Mouse (Mus musculus) hindbrain, embryonic 11.5 days (tissue): ENCODE measurements around the gene Frmd4a. TPM values are rescaled to one million over a fixed set of nuclear protein-coding genes. Genes with fewer than 3 reads are reported as not detected.
"Not testable (repeated sequence)": the region's sequence is repeated elsewhere in the genome, so short reads cannot be mapped to it uniquely, and the experiment has no call there.

Experiments
- ATAC-seq: fragments of 200-750 bp; cut with Nextera tagmentation; 2 replicates; pipeline ENCODE4 v1.8.0; 2017; ENCODE audit warnings: mild to moderate bottlenecking, moderate TSS enrichment, moderate library complexity; ENCODE audit not compliant: low FRiP score
- DNase-seq: peaks from one replicate; pipeline ENCODE4 v3.0.0-alpha.2; 2015; ENCODE audit warnings: low spot score
- H3K27ac ChIP-seq: fragments of 300-500 bp; sonication (generic); 2 replicates; pipeline ENCODE4 v1.5.1; 2014; ENCODE audit warnings: mild to moderate bottlenecking, low read depth, low read length
- H3K27me3 ChIP-seq: fragments of 300-500 bp; sonication (generic); 2 replicates; pipeline ENCODE4 v1.6.1; 2014; ENCODE audit warnings: mild to moderate bottlenecking, low read length, moderate library complexity, mixed read lengths; ENCODE audit not compliant: control insufficient read depth, insufficient read depth
- H3K36me3 ChIP-seq: fragments of 300-500 bp; sonication (generic); 2 replicates; pipeline ENCODE4 v1.6.1; 2014; ENCODE audit warnings: mild to moderate bottlenecking, low read length, moderate library complexity, mixed read lengths; ENCODE audit not compliant: control insufficient read depth, insufficient read depth
- H3K4me1 ChIP-seq: fragments of 300-500 bp; sonication (generic); replicated peaks from 2 replicates; pipeline ENCODE4 v1.6.1; 2014; ENCODE audit warnings: low read length, mixed read lengths; ENCODE audit not compliant: control insufficient read depth, insufficient read depth
- H3K4me2 ChIP-seq: fragments of 300-500 bp; sonication (generic); replicated peaks from 2 replicates; pipeline ENCODE4 v1.6.1; 2014; ENCODE audit warnings: mild to moderate bottlenecking, low read depth, low read length
- H3K4me3 ChIP-seq: fragments of 300-500 bp; sonication (generic); 2 replicates; pipeline ENCODE4 v1.5.1; 2014; ENCODE audit warnings: low read depth, low read length
- H3K9ac ChIP-seq: fragments of 300-500 bp; sonication (generic); 2 replicates; pipeline ENCODE4 v1.6.1; 2014; ENCODE audit warnings: low read depth, low read length
- H3K9me3 ChIP-seq: fragments of 300-500 bp; sonication (generic); 2 replicates; pipeline ENCODE4 v1.6.1; 2016; ENCODE audit warnings: low read length; ENCODE audit not compliant: control insufficient read depth
- WGBS: fragments of 180-500 bp; shearing (Covaris S2); extraction: QIAGEN DNeasy Blood & Tissue Kit; methylation state at CpG from one replicate; pipeline ENCODE4 v1.1.7; 2014; 5-methylcytosine and 5-hydroxymethylcytosine counted together
- polyA plus RNA-seq: library from polyadenylated mRNA; unstranded; fragments of >200 nt; fragmentation: Nextera tagmentation; extraction: Ambion mirVana; gene quantifications from 2 replicates; pipeline ENCODE4 v1.2.1, GENCODE M21; 2014

The Frmd4a gene
- polyA plus RNA-seq, 1 experiment from 2014 or later, result 72.7 TPM

DNA sequence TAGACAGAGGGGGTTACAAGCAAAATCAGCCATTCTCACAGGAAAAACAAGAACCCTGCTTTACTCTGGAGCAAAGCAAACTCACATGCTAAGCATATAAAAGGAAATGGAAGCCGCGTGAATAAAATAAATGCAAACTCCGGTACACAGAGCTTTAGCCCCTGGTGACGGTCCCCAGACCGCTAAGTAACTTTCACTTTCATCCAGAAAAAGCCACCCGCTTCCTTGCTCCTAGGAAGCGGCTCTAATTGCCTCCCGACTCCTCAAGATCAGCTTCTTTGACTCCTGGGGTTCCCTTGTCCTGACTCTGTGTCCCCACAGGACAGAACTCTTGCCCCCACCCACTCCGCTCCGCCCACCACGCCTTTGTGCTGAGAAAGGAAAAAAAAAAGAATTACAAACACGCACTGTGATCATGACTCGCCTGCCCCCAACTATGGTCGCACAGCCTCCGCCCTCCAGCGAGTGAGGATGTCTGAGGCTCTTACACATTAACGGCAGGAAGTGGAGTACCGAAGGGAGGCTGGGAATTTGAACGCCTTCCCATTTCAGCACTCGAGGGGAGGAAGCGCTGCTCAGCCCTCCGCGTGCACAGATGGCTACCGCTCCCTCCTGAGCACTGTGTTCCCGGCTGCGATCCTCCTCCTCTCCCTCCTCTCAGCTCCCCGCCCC, 541.8 kb downstream of the Frmd4a start:
- H3K4me3 ChIP-seq, result peak overlapping the region; percentile 39
- DNase-seq, result peak; percentile 82
- WGBS, result 2% methylated on average over 27 of the region's 27 CpGs
- H3K27me3 ChIP-seq, result no peaks in the 10 kb centered on the region
- no peaks in the 10 kb centered on the region for H3K9me3 ChIP-seq
- peaks cover 20% of the 10 kb centered on the region for H3K4me1 ChIP-seq
- peak overlapping the region; percentile 70 for H3K4me2 ChIP-seq
- no peaks in the 10 kb centered on the region for H3K36me3 ChIP-seq
- H3K27ac ChIP-seq, result peak overlapping the region; percentile 90
- ATAC-seq, result peak; percentile 86
- peak overlapping the region; percentile 64 for H3K9ac ChIP-seq

- Histone ChIP-seq H3K4me1 (peaks cover 20% of the 10 kb centered on the region), H3K9ac (peak overlapping the region; percentile 64), H3K27ac (peak overlapping the region; percentile 90), H3K27me3 (no peaks in the 10 kb centered on the region), H3K4me2 (peak overlapping the region; percentile 70), H3K36me3 (no peaks in the 10 kb centered on the region), H3K9me3 (no peaks in the 10 kb centered on the region), H3K4me3 (peak overlapping the region; percentile 39)
- DNase-seq (no peak), ATAC-seq (peak; percentile 39)
- WGBS, result 1% methylated on average over 8 of the region's 8 CpGs
Observed at GRCm38 (mm10) chr2:4559883-4560247, 542.3 kb downstream of the Frmd4a start.

DNA sequence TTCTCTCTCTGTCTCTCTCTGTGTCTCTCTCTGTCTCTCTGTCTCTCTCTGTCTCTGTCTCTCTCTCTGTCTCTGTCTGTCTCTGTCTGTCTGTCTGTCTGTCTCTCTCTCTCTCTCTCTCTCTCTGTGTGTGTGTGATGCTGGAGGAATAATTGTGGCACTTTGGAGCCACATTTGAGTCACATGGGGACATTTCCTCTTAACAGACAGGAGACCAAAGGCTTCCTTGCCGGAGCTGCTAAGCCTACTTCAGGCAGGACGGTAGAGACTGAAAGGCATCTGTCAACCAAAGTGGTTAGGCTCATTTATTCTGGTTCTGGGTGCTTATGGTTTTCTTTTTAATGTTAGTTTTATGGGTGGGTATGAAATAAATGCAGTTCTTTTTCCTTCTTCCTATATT, 543.0 kb downstream of the Frmd4a start:
- not testable (repeated sequence) for H3K9me3 ChIP-seq, DNase-seq, H3K27me3 ChIP-seq, ATAC-seq, H3K36me3 ChIP-seq
- H3K9ac ChIP-seq, result peak overlapping the region; percentile 49
- peak overlapping the region; percentile 70 for H3K4me2 ChIP-seq
- 0 out of 2 replicates have a peak overlapping the region, but pooled peaks have one; percentile 6 for H3K27ac ChIP-seq
- peaks cover 17% of the 10 kb centered on the region for H3K4me1 ChIP-seq
- peak overlapping the region; percentile 39 for H3K4me3 ChIP-seq
- 19% methylated on average over 2 of the region's 2 CpGs for WGBS

- Histone ChIP-seq H3K4me3 (peak overlapping the region; percentile 39), H3K27ac (peak overlapping the region; percentile 6; the same call in 1 of the 2 replicates), H3K4me2 (peak overlapping the region; percentile 70), H3K9ac (peak overlapping the region; percentile 49), H3K36me3 (no peaks in the 10 kb centered on the region), H3K4me1 (peaks cover 11% of the 10 kb centered on the region), H3K9me3 (no peaks in the 10 kb centered on the region), H3K27me3 (no peaks in the 10 kb centered on the region)
- ATAC-seq (no peak), DNase-seq (no peak)
- 44% methylated on average over 5 of the region's 5 CpGs for WGBS
Observed at GRCm38 (mm10) chr2:4561196-4561595, 543.7 kb downstream of the Frmd4a start.

- WGBS, result 80% methylated on average over 3 of the region's 3 CpGs
- Histone ChIP-seq H3K4me1 (peaks cover 9% of the 10 kb centered on the region), H3K27ac (no peak overlapping the region), H3K4me3 (peak overlapping the region; percentile 39), H3K36me3 (no peaks in the 10 kb centered on the region), H3K27me3 (no peaks in the 10 kb centered on the region), H3K9ac (no peak overlapping the region), H3K9me3 (no peaks in the 10 kb centered on the region), H3K4me2 (peak overlapping the region; percentile 70; the same call in 1 of the 2 replicates)
- DNase-seq, result no peak
- no peak for ATAC-seq
Observed at GRCm38 (mm10) chr2:4562373-4562772, 544.9 kb downstream of the Frmd4a start.

GRCm38 (mm10) chr2:4562826-4563225, 545.3 kb downstream of the Frmd4a start:
- Histone ChIP-seq H3K27me3 (no peaks in the 10 kb centered on the region), H3K4me3 (no peak overlapping the region), H3K4me1 (peaks cover 7% of the 10 kb centered on the region), H3K4me2 (peak overlapping the region; percentile 25; the same call in 1 of the 2 replicates), H3K9me3 (no peaks in the 10 kb centered on the region), H3K36me3 (no peaks in the 10 kb centered on the region), H3K27ac (no peak overlapping the region), H3K9ac (no peak overlapping the region; the same call in 1 of the 2 replicates)
- ATAC-seq (no peak), DNase-seq (no peak)
- 72% methylated on average over 5 of the region's 5 CpGs for WGBS

DNA sequence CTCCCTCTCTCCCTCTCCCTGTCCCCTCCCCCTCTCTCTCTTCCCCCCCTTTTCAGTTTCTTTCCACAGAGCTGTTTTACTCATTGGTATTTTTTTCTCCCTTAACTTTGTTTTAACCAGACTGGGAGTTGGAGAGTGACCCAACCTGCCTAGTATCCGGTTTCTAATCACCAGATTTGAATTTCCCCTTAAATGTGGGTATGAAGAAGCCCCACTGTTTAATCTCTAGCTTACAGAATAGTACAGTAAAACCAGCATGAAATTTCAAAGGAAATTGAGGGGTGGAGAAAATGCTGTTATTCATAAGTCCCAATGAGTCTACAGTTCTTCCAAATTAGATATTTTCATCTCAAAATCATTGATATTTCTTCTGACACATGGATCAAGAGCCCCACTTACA, 545.8 kb downstream of the Frmd4a start:
- H3K9ac ChIP-seq, result no peak overlapping the region
- WGBS, result 74% methylated on average over 1 of the region's 1 CpGs
- H3K9me3 ChIP-seq, result no peaks in the 10 kb centered on the region
- H3K27ac ChIP-seq, result no peak overlapping the region
- H3K36me3 ChIP-seq, result no peaks in the 10 kb centered on the region
- ATAC-seq, result no peak
- DNase-seq, result no peak
- H3K27me3 ChIP-seq, result no peaks in the 10 kb centered on the region
- peak overlapping the region; percentile 25; the same call in 1 of the 2 replicates for H3K4me2 ChIP-seq
- peaks cover 7% of the 10 kb centered on the region for H3K4me1 ChIP-seq
- no peak overlapping the region for H3K4me3 ChIP-seq

DNA sequence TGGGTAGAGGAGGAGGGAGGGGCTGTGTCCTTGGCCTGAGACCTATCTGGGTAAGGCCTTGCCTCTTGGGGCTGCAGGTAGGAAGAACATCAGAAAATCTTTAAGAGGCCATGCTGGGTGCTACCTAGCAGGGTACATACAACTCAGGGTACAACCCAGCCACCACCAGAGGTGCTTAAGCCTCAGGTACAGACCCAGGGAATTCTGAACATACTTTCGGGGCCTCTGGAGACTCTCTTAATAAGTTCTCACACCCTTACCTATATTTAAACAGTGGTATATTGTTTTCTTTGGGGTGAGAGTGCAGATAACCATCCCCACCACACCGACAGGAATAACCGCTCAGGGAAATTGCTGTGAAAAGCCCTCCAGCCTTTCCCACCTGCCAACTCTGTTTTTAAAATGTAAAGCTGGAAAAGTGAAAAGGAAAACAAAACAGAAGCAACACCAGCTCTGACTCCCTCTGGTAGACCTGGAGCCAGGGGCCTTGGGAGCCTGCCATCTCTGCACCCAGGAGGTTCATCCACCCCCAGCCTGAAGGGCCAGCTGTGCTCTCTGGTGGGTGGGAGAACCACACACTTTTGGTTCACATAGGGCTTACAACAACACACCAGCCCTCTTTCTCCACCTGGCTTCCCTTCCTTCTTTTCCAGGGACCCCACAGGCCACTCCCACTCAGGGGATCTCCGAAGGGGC, 548.9 kb downstream of the Frmd4a start:
- Histone ChIP-seq H3K4me2 (no peak overlapping the region), H3K4me3 (no peak overlapping the region), H3K27me3 (no peaks in the 10 kb centered on the region), H3K4me1 (no peaks in the 10 kb centered on the region; the same call in 1 of the 2 replicates), H3K27ac (no peak overlapping the region), H3K9me3 (no peaks in the 10 kb centered on the region), H3K36me3 (no peaks in the 10 kb centered on the region), H3K9ac (no peak overlapping the region)
- 95% methylated on average over 4 of the region's 4 CpGs for WGBS
- DNase-seq (no peak), ATAC-seq (no peak)
